Mouse (Mus musculus) MEL-GATA-1-ER (cell line): ENCODE results near the gene Kcnk10.

Source experiments
- DNase-seq: peaks from one replicate; pipeline ENCODE4 v3.0.0-alpha.2; 2012; ENCODE audit warnings: low read depth; ENCODE audit errors: extremely low read depth

Gene Kcnk10

GRCm38 (mm10) chr12:98409580-98409979, 168.5 kb downstream of the Kcnk10 start:
- DNase-seq: no peak

GRCm38 (mm10) chr12:98406598-98406997, 171.5 kb downstream of the Kcnk10 start:
- no peak for DNase-seq

- DNase-seq: no peak
Observed at GRCm38 (mm10) chr12:98406076-98406475, 172.0 kb downstream of the Kcnk10 start.

- DNase-seq: no peak
Observed at GRCm38 (mm10) chr12:98396586-98396985, 181.5 kb downstream of the Kcnk10 start.

- no peak for DNase-seq
Observed at GRCm38 (mm10) chr12:98394115-98394514, 184.0 kb downstream of the Kcnk10 start.

- no peak for DNase-seq
Observed at GRCm38 (mm10) chr12:98391347-98391746, 186.8 kb downstream of the Kcnk10 start.

- DNase-seq: no peak
Observed at GRCm38 (mm10) chr12:98389618-98390017, 188.5 kb downstream of the Kcnk10 start.
